Mouse (Mus musculus): ENCODE results near the gene Cacna2d2. TPM values are rescaled to one million over a fixed set of nuclear protein-coding genes. Genes with fewer than 3 reads are reported as not detected.
"Not testable (repeated sequence)": the region's sequence is repeated elsewhere in the genome, so short reads cannot be mapped to it uniquely, and the experiment has no call there.

Gene Cacna2d2
- polyA plus RNA-seq, 1 experiment from 2014 or later, result 0.34 TPM

- H3K4me2 ChIP-seq (replicated peaks); ATAC-seq; H3K9ac ChIP-seq; H3K4me3 ChIP-seq (replicated peaks); H3K27me3 ChIP-seq (replicated peaks); H3K9me3 ChIP-seq; H3K27ac ChIP-seq: not testable (repeated sequence)
- 83% methylated on average over 6 of the region's 6 CpGs for WGBS
- Histone ChIP-seq H3K4me1 (replicated peaks) (peaks cover 45% of the 10 kb centered on the region), H3K36me3 (peaks cover 27% of the 10 kb centered on the region)
These were observed 174.4 kb downstream of the Cacna2d2 start for GRCm38 (mm10) chr9:107573774-107574173.

GRCm38 (mm10) chr9:107575579-107576356 is 176.4 kb downstream of the Cacna2d2 start:
- WGBS, result 61% methylated on average over 14 of the region's 14 CpGs
- no peaks in the 10 kb centered on the region for H3K9me3 ChIP-seq
- H3K9ac ChIP-seq, result no peak overlapping the region
- peak; percentile 75 for ATAC-seq
- H3K27ac ChIP-seq, result peak overlapping the region; percentile 59
- H3K27me3 ChIP-seq (replicated peaks), result no peaks in the 10 kb centered on the region
- H3K4me3 ChIP-seq (replicated peaks), result no peak overlapping the region
- H3K36me3 ChIP-seq, result peaks cover 22% of the 10 kb centered on the region
- peak overlapping the region; percentile 1; the same call in 1 of the 2 replicates for H3K4me2 ChIP-seq (replicated peaks)
- peaks cover 38% of the 10 kb centered on the region for H3K4me1 ChIP-seq (replicated peaks)

GRCm38 (mm10) chr9:107576357-107577107 is 177.1 kb downstream of the Cacna2d2 start, which contains the start of gene Hyal1:
Hyal1 (plus strand) TSS chr9:107576927.
- peak; percentile 74 for ATAC-seq
- WGBS, result 18% methylated on average over 16 of the region's 16 CpGs
- Histone ChIP-seq H3K9ac (peak within 1 kb of the TSS; percentile 50), H3K4me3 (replicated peaks) (peak within 1 kb of the TSS; percentile 36), H3K36me3 (peaks cover 17% of the 10 kb centered on the region), H3K4me1 (replicated peaks) (peaks cover 36% of the 10 kb centered on the region), H3K4me2 (replicated peaks) (peak within 1 kb of the TSS; percentile 67), H3K9me3 (no peaks in the 10 kb centered on the region), H3K27me3 (replicated peaks) (no peaks in the 10 kb centered on the region), H3K27ac (peak within 1 kb of the TSS; percentile 59)

- Histone ChIP-seq H3K4me2 (replicated peaks) (no peak overlapping the region), H3K9ac (0 out of 2 replicates have a peak overlapping the region, but pooled peaks have one; percentile 8), H3K27ac (no peak overlapping the region)
These were observed 178.5 kb downstream of the Cacna2d2 start for GRCm38 (mm10) chr9:107577871-107578270.

GRCm38 (mm10) chr9:107578587-107578986 is 179.2 kb downstream of the Cacna2d2 start, which contains the start of gene Naa80:
Naa80 (plus strand) TSS chr9:107578887.
- no peak for ATAC-seq
- WGBS, result 69% methylated on average over 3 of the region's 3 CpGs
- Histone ChIP-seq H3K4me3 (replicated peaks) (no peak within 1 kb of the TSS), H3K27me3 (replicated peaks) (no peaks in the 10 kb centered on the region), H3K9me3 (no peaks in the 10 kb centered on the region), H3K36me3 (peaks cover 10% of the 10 kb centered on the region), H3K9ac (0 out of 2 replicates have a peak within 1 kb of the TSS, but pooled peaks have one; percentile 8), H3K4me2 (replicated peaks) (no peak within 1 kb of the TSS), H3K4me1 (replicated peaks) (peaks cover 36% of the 10 kb centered on the region), H3K27ac (no peak within 1 kb of the TSS; the same call in 1 of the 2 replicates)

More at GRCm38 (mm10) chr9:107577871-107578270, 178.5 kb downstream of the Cacna2d2 start:
- Histone ChIP-seq H3K27me3 (replicated peaks) (no peaks in the 10 kb centered on the region), H3K36me3 (peaks cover 8% of the 10 kb centered on the region), H3K9me3 (no peaks in the 10 kb centered on the region), H3K4me3 (replicated peaks) (no peak overlapping the region), H3K4me1 (replicated peaks) (peaks cover 36% of the 10 kb centered on the region)
- no peak for ATAC-seq
- WGBS, result 90% methylated on average over 10 of the region's 10 CpGs

Other genes starting within 250 kb of the Cacna2d2 start
- 0.54 and 0.64 TPM in 2 replicates for gene Dock3, start 167.7 kb upstream of the Cacna2d2 start, polyA plus RNA-seq (2015; fragmentation: Nextera tagmentation; extraction: Ambion mirVana)
- gene Mapkapk3, start 109.7 kb upstream of the Cacna2d2 start, polyA plus RNA-seq (2015; fragmentation: Nextera tagmentation; extraction: Ambion mirVana), result 34.8 and 35.4 TPM in 2 replicates
- gene Cish, start 103.6 kb upstream of the Cacna2d2 start, polyA plus RNA-seq (2015; fragmentation: Nextera tagmentation; extraction: Ambion mirVana), result 16.2 and 16.8 TPM in 2 replicates
- 9.0 and 11.1 TPM in 2 replicates for gene Hemk1, start 61.3 kb upstream of the Cacna2d2 start, polyA plus RNA-seq (2015; fragmentation: Nextera tagmentation; extraction: Ambion mirVana)
- gene 6430571L13Rik, start 59.0 kb upstream of the Cacna2d2 start, polyA plus RNA-seq (2015; fragmentation: Nextera tagmentation; extraction: Ambion mirVana), result 0.28 and 0.40 TPM in 2 replicates
- 42.2 and 43.0 TPM in 2 replicates for gene Tmem115, start 134.3 kb downstream of the Cacna2d2 start, polyA plus RNA-seq (2015; fragmentation: Nextera tagmentation; extraction: Ambion mirVana)
- gene Cyb561d2, start 142.6 kb downstream of the Cacna2d2 start, polyA plus RNA-seq (2015; fragmentation: Nextera tagmentation; extraction: Ambion mirVana), result 31.2 and 35.8 TPM in 2 replicates
- 33.9 and 36.9 TPM in 2 replicates for gene Nprl2, start 142.6 kb downstream of the Cacna2d2 start, polyA plus RNA-seq (2015; fragmentation: Nextera tagmentation; extraction: Ambion mirVana)
- gene Zmynd10, start 147.7 kb downstream of the Cacna2d2 start, polyA plus RNA-seq (2015; fragmentation: Nextera tagmentation; extraction: Ambion mirVana), result 0.67 and 0.68 TPM in 2 replicates
- 51.7 and 52.7 TPM in 2 replicates for gene Rassf1, start 151.9 kb downstream of the Cacna2d2 start, polyA plus RNA-seq (2015; fragmentation: Nextera tagmentation; extraction: Ambion mirVana)
- gene Tusc2, start 163.6 kb downstream of the Cacna2d2 start, polyA plus RNA-seq (2015; fragmentation: Nextera tagmentation; extraction: Ambion mirVana), result 44.2 and 45.0 TPM in 2 replicates
- 81.0 and 87.9 TPM in 2 replicates for gene Hyal2, start 168.3 kb downstream of the Cacna2d2 start, polyA plus RNA-seq (2015; fragmentation: Nextera tagmentation; extraction: Ambion mirVana)
- 5.9 and 7.4 TPM in 2 replicates for gene Hyal1, start 177.3 kb downstream of the Cacna2d2 start, polyA plus RNA-seq (2015; fragmentation: Nextera tagmentation; extraction: Ambion mirVana)
- gene Naa80, start 179.3 kb downstream of the Cacna2d2 start, polyA plus RNA-seq (2015; fragmentation: Nextera tagmentation; extraction: Ambion mirVana), result 15.1 and 19.1 TPM in 2 replicates
- 0.74 and 0.97 TPM in 2 replicates for gene Hyal3, start 181.2 kb downstream of the Cacna2d2 start, polyA plus RNA-seq (2015; fragmentation: Nextera tagmentation; extraction: Ambion mirVana)
- 66.4 and 81.9 TPM in 2 replicates for gene Ifrd2, start 188.0 kb downstream of the Cacna2d2 start, polyA plus RNA-seq (2015; fragmentation: Nextera tagmentation; extraction: Ambion mirVana)
- 34.7 and 37.5 TPM in 2 replicates for gene Sema3b, start 209.6 kb downstream of the Cacna2d2 start, polyA plus RNA-seq (2015; fragmentation: Nextera tagmentation; extraction: Ambion mirVana)
- 334 and 335 TPM in 2 replicates for gene Gnai2, start 235.8 kb downstream of the Cacna2d2 start, polyA plus RNA-seq (2015; fragmentation: Nextera tagmentation; extraction: Ambion mirVana)

Measured in intestine, embryonic 15.5 days (tissue).